Mouse (Mus musculus) mouse trophoblast stem cell (cell line): ENCODE results near the gene Srsf4.

ENCODE experiments used
- in situ Hi-C, 2 experiments: fragments of 300-500 bp; cut with MseI, MboI; formaldehyde crosslinking; loops; 2 replicates in 1 of 2; 3 replicates in 1 of 2; pipeline ENCODE4 v1.15.1; 2025

Gene Srsf4

GRCm38 (mm10) chr4:131873293-131874168 lies at the start of gene Srsf4:
Gene Srsf4 (plus strand): TSS chr4:131873617.
- in situ Hi-C loops: no loop called here

DNA sequence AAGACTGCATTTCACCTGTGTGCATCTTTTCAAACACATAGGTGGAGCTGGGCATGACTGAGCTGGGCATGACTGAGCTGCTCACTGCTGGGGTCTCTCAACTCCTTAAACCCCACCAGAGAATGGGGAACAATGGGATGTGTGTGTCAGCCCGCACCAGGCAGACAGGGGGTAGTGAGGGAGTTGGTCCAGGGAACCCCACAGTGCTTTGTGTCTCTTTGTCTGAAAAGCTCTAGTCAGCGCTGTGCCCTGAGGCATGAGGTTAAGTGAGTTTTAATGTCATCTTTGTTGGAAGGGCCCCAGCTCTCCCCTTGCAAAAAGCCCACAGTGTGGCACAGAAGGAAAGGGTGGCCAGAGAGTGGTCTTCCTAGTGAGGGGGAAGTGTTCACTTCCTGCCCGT lies 48.5 kb upstream of the Srsf4 start:
- in situ Hi-C loops: no loop called here

DNA sequence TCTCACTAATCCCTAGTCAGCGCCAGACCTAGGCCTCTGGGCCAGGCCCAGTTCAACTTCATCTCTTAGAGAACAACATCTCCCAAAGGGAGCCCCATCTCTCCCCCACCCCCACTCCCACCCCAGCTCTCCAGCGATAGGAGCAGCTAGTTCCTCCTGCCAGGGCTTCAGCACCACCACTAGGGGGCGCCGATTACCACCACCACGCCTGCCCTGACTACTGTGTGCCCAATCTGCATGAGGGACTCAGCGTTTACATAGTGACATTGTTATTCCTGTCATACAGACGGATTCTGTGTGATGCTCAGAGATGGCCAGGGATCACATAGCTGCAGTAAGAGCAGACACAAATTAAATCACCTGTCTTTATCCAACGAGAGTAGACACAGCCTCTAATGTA lies 47.6 kb upstream of the Srsf4 start:
- in situ Hi-C loops: no loop called here

- in situ Hi-C loops: no loop called here
These were observed 46.5 kb upstream of the Srsf4 start for GRCm38 (mm10) chr4:131826905-131827304.

DNA sequence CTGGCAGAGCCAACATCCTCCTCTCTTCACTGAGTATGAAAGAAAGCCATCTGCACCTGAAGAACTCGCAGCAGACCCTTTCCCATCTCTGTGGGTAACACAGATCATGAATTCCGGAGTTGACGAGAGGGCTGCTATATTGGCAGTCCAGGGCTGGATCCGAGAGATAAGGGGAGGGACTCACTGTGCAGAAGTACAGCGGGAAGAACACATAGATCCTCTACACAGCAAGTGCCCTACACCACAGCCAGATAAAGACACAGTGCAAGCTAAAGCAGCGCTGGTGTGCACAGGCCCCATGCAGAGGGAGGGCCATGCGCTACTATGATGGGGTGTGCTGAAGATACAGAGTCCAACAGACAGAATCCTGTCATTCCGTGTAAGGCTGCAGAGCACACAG lies 44.3 kb upstream of the Srsf4 start:
- in situ Hi-C loops: no loop called here

DNA sequence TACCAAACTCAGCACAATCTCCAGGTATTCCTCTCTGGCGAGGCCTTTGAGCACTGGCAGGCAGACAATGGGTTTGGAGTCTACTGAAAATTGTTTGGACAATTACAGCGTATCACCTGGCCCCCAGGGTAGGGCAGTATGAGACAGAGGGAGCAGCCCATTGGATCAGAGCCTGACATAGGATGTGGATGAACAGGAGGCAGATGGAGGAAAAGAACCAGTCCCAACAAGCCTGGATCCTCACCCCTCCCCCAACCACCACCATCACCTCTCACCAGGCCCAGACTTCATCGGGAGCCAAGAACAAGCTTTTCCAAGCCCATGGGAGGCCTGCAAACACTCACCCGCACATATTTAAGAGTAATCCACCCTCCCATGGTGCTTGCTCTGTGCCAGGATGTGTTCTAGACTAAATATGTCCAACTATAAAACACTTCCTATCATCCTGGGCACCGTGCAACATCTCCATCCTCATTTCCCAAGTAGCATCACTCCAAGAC lies 41.8 kb upstream of the Srsf4 start:
- in situ Hi-C loops: loop anchor here in 1 of 2 experiments (10.0 kb wide), 1 partner anchor 877 kb away; no protein-coding TSS in a partner anchor

GRCm38 (mm10) chr4:131832759-131833407 lies 40.5 kb upstream of the Srsf4 start:
- in situ Hi-C loops: loop anchor here in 1 of 2 experiments (10.0 kb wide), 1 partner anchor 878 kb away; no protein-coding TSS in a partner anchor

GRCm38 (mm10) chr4:131833971-131834609 lies 39.3 kb upstream of the Srsf4 start:
- in situ Hi-C loops: loop anchor here in 1 of 2 experiments (10.0 kb wide), 1 partner anchor 879 kb away; no protein-coding TSS in a partner anchor

DNA sequence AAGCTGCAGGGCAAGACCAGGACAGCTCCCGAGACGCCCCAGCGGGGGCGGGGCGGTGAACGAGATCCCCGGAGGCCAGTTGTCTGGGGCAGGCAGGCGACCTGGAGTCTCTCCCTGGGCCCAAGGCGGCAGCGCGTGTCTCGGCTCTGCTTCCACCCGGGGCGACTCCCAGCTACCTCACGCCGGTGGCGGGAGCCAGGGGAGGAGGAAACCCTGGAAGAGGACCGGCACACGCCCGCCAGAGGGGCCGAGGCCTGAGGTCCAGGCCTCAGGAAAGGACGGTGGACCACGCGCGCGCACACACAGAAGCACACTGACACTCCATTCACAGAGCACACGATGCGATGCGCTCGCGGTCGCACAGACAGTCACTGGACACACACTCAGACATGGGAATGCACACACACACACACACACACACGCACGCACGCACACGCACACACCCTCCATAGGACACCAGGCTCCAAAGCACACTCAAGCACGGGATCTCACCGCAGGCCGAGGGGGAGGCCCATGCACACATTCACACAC lies 37.0 kb upstream of the Srsf4 start:
- in situ Hi-C loops: loop anchor here (5.0 to 10.0 kb wide), 2 partner anchors 54 to 882 kb away; no protein-coding TSS in a partner anchor

- in situ Hi-C loops: loop anchor here (5.0 to 10.0 kb wide), 2 partner anchors 55 to 882 kb away; no protein-coding TSS in a partner anchor
These were observed 36.4 kb upstream of the Srsf4 start for GRCm38 (mm10) chr4:131836891-131837491.

DNA sequence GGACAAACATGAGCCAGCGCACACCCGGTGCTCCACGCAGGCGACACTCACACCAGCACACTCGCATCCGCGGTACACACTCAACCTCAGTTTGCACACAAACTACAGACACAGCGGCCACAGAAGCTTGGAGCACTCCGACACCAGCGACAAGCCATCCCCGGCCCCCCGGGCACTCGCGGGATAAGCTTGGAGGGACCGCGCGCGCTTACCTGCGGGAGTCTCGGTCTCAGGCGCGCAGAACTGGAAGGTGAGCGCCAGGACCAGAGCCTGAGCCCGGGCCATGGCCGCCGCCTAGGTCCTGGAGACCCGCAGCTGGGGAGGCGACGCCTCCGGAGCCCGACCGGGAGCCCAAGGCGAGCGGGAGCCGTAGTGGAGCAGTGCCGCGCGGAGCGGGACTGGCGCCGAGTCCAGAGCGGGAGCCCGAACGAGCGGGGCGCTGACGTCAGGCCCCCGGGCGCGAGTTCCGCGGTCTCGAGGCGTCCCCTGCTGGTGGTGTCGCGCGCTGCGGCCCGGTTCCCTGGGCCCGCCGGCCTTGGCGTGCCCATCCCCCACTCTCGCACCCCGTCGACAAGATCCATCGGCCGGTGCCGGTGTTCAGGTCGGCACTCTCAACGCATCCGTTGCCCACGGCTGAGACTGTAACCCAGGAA lies 35.4 kb upstream of the Srsf4 start, which contains the start of gene Ptpru:
Gene Ptpru (minus strand): TSS at position 417 of the 653 bp plus-strand sequence.
- in situ Hi-C loops: loop anchor here (5.0 to 10.0 kb wide), 2 partner anchors 56 to 883 kb away; no protein-coding TSS in a partner anchor

GRCm38 (mm10) chr4:131843290-131843743 lies 30.1 kb upstream of the Srsf4 start, which contains the start of gene Mecr:
Gene Mecr (plus strand): TSS chr4:131843470.
- in situ Hi-C loops: no loop called here

DNA sequence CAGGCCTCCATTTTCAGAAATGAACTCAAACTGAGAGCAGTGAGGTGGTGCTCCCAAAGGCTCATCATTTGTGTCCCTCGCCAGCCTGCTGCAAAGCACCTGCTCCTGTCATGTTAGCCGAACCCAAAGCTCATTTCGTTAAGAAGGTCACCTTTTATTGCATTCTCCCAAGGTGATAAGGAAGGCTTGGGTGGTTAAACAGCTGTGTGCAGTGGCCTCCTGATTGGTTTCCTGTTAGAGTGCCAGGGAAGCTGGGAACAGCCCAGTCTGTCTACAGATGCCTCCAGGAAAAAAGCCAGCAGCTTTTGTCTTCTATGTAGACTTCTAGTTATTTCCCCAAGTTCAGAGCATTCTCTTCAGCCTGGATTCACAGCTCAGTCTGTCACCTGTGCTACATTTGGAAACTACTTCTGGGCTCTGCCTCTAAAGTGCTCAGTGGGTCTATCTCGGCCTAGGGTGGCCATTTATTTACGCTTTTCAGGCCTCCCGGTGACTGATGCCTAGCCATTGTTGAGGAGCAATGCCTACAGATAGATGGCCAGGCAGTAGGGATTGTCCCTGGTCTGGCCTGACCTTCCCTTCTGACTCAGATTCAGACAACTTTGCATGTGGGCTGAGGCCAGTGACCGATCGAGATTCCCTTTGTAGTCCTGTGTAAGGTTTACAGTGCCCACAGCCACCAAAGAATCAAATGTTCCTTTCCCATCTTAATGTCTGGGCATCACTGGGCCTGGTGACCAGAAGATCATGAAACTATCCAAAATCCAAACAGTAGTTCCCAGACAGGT lies 27.2 kb upstream of the Srsf4 start:
- in situ Hi-C loops: no loop called here

DNA sequence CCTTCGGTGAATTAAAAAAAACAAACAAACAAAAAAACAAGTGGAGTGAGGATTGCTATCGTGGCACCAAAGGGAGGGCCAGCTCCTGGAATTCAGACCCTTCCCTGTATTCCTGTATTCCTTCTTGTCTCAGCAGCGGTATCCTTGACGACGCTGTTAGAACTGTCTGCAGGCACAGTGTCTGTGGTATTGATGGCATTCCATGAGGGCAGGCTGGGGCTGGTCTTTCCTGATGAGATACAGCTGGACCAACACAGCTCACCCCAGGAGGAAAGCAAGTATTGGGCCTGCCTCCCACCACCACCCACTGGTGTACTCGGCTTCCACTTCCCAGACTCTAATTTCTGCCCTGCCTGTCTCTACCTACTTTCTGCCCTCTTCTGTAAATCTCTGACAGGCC lies 25.3 kb upstream of the Srsf4 start:
- in situ Hi-C loops: no loop called here

GRCm38 (mm10) chr4:131849986-131850638 lies 23.3 kb upstream of the Srsf4 start:
- in situ Hi-C loops: no loop called here

DNA sequence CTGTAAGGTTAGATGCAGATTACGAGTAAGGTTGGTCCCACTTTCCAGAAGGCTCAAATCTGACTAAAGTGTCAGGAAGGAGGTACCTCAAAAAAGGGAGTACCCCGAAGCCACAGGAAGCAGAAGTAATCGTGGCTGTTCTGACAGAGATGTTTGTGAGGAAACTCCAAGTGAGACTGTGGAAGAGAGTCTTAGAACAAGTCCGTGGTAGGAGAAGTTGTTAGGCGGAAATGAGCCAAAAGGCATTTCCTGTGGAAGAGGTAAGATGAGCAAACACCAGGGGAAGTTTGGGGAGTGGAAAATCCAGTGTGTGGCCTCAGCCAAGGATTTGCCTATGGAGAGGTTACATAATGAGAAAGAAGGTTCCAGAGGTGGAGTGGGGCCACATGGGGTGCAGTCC lies 18.5 kb upstream of the Srsf4 start:
- in situ Hi-C loops: no loop called here

DNA sequence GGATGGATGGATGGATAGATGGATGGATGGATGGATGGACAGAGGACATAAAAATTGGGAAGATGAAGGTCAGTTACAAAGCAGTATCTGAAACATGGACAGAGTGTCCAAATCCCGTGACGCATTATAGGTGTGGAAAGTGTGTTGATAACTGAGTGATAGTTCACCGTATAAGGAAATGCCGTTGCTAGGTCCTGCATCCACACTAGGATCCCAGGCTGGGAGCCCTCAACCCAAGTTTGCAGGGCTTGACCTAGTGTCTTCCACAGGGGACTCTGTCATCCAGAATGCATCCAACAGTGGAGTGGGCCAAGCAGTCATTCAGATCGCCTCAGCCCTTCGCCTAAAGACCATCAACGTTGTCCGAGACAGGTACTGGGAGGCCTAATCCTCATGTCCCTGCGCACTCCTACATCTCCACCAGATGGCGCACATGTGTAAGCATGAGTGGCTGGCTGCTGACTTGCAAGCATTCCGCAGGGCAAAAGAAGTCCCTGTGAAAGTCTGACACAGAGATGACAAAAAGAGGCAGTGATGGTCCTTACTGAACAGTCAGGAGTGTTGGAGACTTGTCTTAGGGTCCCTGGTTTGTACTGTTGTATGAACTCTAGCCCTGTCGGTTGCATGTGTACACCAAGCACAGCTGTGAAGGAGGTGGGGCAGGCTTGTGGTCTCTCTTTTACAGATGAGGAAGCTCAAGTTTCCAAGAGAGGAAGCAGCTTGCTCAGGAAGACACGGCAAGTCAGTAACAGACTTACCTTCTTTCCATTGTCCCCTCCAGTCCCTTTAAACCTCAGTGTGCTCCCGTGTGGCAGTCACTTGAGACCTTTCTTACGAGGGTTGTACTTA lies 12.7 kb upstream of the Srsf4 start:
- in situ Hi-C loops: no loop called here

GRCm38 (mm10) chr4:131861341-131861739 lies 12.1 kb upstream of the Srsf4 start:
- in situ Hi-C loops: no loop called here
